Mouse (Mus musculus) embryonic fibroblast, embryonic 13.5 days (primary cell): ENCODE measurements around the gene Ugt1a5. TPM values are rescaled to one million over a fixed set of nuclear protein-coding genes. Genes with fewer than 3 reads are reported as not detected.
"Not testable (repeated sequence)": the region's sequence is repeated elsewhere in the genome, so short reads cannot be mapped to it uniquely, and the experiment has no call there.

Experiments used
- H3K27ac ChIP-seq: 2 replicates; pipeline ENCODE4 v1.5.1; 2012; ENCODE audit warnings: low read length, control low read depth, inconsistent platforms; ENCODE audit not compliant: insufficient read depth
- H3K4me1 ChIP-seq: 2 replicates; pipeline ENCODE4 v1.6.1; 2011; ENCODE audit warnings: low read length; ENCODE audit not compliant: control insufficient read depth, insufficient read depth
- H3K4me3 ChIP-seq: 2 replicates; pipeline ENCODE4 v1.5.1; 2011; ENCODE audit warnings: mild to moderate bottlenecking, control low read depth, low read length; ENCODE audit not compliant: insufficient read depth
- CTCF ChIP-seq: IDR thresholded peaks from 2 replicates; pipeline ENCODE4 v1.5.1; 2011; ENCODE audit warnings: mild to moderate bottlenecking, control low read depth, low read length, moderate library complexity, borderline replicate concordance; ENCODE audit not compliant: insufficient read depth
- POLR2A ChIP-seq: IDR thresholded peaks from 2 replicates; pipeline ENCODE4 v1.6.1; 2011; ENCODE audit warnings: low read depth, mild to moderate bottlenecking, control low read depth, low read length, moderate library complexity
- polyA plus RNA-seq: library from polyadenylated mRNA; stranded (reverse); fragments of >200 nt; gene quantifications from 2 replicates; pipeline ENCODE4 v1.2.4, GENCODE M21; 2011; ENCODE audit warnings: low read depth; ENCODE audit not compliant: missing spikeins, insufficient read length

Ugt1a5 gene
- polyA plus RNA-seq, 1 experiment, result 0.39 TPM

- TF ChIP-seq CTCF (no peak), POLR2A (no peak)
- no peaks in the 10 kb centered on the region for H3K4me1 ChIP-seq
- H3K27ac ChIP-seq, result no peak overlapping the region
- H3K4me3 ChIP-seq, result no peak overlapping the region
These were observed 27.7 kb upstream of the Ugt1a5 start for GRCm38 (mm10) chr1:88138145-88138544.

DNA sequence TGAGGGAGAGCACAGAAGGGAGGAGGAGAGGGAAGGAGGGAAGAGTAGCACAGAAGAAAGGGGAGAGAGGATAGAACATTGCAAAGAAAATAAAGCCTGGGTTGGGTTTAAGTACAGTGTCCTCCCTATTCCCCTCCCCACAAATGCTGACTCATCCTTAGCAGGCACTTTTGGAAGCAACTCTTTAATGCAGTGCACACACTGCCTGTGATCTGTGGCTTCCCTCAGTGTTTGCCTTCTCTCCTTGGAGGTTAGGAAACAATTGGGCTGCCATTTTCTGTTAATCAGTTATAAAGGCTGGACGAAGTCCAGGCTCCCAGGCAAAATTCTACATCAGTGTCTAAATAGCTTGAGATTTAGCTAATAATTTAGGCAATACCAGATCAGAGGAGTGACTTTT is 25.3 kb upstream of the Ugt1a5 start:
- H3K27ac ChIP-seq, H3K4me3 ChIP-seq, H3K4me1 ChIP-seq: not testable (repeated sequence)

DNA sequence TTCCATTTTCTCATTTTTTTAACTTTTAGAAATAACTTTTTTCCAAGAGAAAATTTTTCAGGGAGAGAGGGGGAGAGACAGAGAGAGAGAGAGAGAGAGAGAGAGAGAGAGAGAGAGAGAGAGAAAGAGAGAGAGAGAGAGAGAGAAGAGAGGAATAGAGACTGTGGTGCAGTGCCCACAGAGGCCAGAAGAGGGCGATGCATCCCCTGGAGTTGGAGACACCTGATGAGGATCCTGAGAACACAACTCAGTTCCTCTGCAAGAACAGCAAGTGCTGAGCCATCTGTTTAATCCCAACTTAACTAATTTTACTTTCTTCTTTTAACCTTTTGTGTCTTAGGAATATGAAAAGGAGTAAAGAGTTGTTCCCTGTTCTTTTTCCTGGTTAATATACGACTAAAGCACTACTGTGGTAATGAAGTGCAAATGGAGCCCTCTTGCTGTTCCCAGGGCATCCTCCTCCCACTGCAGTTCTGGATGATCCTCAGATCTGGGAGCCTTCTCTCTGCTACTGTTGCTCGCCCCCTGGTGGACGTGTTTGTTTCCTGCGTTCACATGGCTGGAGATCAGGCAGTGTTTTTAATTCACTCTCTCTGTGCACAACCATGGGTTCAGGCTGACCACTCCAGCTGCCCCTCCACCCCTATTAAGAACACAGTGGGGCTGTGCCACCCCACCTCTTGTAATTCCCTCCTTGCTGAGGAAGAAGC is 21.7 kb upstream of the Ugt1a5 start:
- not testable (repeated sequence) for H3K4me3 ChIP-seq, H3K4me1 ChIP-seq, H3K27ac ChIP-seq
- TF ChIP-seq CTCF, result peak; percentile 40; the same call in 1 of the 2 replicates

GRCm38 (mm10) chr1:88145278-88145677 is 20.5 kb upstream of the Ugt1a5 start:
- H3K4me3 ChIP-seq, H3K27ac ChIP-seq, H3K4me1 ChIP-seq: not testable (repeated sequence)

DNA sequence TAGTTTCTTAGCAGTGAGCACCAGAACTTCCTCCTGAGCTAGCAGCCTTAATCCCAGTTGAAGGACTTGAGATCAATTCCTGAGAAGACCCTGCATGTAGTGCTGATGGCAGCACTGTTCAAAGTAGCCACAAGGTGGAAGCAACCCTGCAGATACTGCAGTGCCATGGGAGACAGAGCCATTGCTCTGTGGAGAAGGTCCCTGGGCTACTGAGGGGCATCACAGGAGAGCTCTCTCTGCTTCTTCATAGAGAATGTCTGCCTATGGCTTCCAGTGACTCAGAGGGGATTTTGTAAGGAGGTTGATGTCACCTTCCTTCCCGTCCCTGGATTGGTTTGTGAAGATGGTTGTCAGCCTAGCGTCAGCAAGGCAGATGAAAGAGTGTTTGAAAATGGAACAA is 15.7 kb upstream of the Ugt1a5 start:
- H3K4me1 ChIP-seq, H3K4me3 ChIP-seq, H3K27ac ChIP-seq: not testable (repeated sequence)
- 0 out of 2 replicates have a peak, but pooled peaks have one; percentile 4 for TF ChIP-seq CTCF

DNA sequence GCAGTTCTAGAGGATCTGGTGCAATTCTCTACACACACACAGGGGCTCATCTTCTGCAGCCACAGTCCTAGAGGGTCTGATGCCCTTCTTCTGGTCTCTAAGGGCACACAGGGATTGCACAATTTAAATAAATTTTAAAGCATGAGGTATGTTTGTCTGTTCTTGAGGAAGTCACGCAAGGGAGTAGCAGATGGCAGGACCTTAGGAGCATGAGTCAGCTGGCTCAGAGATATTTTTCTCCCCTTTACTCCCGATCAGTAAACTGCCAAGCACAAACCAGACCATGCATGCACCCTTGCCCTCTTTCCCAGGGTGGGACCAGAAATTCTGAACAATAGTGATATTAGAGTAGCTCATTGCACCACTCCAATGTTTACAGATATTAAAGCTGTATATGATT is 7.4 kb upstream of the Ugt1a5 start:
- no peak for TF ChIP-seq POLR2A
- Histone ChIP-seq H3K4me3 (no peak overlapping the region), H3K27ac (no peak overlapping the region), H3K4me1 (no peaks in the 10 kb centered on the region)

- not testable (repeated sequence) for H3K4me3 ChIP-seq, H3K27ac ChIP-seq, H3K4me1 ChIP-seq
These were observed 6.4 kb downstream of the Ugt1a5 start for GRCm38 (mm10) chr1:88172190-88172589.

GRCm38 (mm10) chr1:88179657-88180056 is 13.8 kb downstream of the Ugt1a5 start:
- no peak for TF ChIP-seq POLR2A
- no peak for TF ChIP-seq CTCF
- Histone ChIP-seq H3K4me3 (no peak overlapping the region), H3K27ac (no peak overlapping the region)

DNA sequence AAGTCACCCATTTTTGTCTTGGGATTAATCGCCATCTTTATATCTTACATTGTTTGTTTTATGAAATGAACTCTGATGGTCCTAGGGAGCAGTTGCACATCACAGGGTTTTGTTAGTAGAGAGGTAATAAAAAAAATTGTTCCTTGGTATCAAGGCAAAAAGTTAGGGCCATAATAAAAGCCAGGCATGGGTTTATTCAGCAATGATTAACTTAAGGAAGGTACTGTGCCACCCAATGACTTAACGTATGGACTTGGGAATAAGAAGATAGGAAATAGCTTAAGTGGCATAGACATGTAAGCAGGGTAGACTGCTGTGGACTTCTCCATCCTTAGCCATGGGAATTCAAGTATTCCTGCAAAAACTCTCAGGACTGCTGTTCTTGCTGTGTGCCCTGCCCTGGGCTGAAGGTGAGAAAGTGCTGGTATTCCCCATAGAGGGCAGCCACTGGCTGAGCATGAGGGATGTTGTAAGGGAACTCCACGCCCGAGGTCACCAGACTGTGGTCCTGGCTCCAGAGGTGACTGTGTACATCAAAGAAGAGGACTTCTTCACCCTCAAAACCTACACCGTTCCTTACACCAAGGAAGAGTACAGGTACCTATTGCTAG is 20.6 kb downstream of the Ugt1a5 start:
- no peak overlapping the region for H3K27ac ChIP-seq
- no peak overlapping the region for H3K4me3 ChIP-seq
- H3K4me1 ChIP-seq, result no peaks in the 10 kb centered on the region
- TF ChIP-seq POLR2A, result no peak
- no peak for TF ChIP-seq CTCF

More at GRCm38 (mm10) chr1:88179657-88180056, 13.8 kb downstream of the Ugt1a5 start:
- no peaks in the 10 kb centered on the region for H3K4me1 ChIP-seq

DNA sequence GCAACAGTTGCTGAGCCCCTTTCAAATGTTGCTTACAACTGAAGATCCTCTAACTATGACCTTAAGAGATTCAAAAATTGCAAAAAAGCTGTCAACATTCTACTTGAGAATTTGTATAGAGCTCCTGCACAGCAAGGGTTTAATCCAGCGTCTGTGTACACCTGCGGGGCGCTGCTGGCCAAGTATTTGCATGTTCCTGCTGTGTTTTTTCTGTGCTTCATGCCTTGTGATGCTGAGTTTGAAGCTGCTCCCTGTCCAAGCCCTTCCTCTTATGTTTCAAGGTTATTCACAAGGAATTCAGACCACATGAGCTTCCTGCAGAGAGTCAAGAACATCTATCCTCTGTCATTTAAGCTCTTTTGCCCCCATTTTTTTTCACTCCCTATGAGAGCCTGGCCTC is 26.3 kb downstream of the Ugt1a5 start:
- Histone ChIP-seq H3K4me3 (no peak overlapping the region), H3K4me1 (no peaks in the 10 kb centered on the region), H3K27ac (no peak overlapping the region)
- TF ChIP-seq CTCF, result no peak
- no peak for TF ChIP-seq POLR2A

DNA sequence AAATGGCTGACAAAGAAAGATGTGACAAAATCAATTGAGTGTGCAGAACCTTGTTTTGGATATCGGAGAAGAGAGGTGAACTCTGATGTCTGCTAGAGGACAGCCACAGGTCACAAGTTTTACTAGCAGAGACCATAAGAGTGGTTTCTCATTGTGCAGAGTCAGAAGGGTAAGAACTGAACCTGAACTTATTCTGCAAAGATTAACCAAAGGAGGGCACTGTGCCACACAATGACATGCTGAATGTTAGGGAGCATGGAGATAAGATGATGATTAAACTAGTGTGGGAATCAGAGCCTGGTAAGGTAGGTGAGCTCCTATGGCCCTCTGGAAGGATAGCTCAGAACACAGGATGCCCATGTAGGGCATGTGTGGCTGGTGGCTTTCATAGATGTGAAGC is 29.9 kb downstream of the Ugt1a5 start:
- Histone ChIP-seq H3K27ac (no peak overlapping the region), H3K4me3 (no peak overlapping the region), H3K4me1 (no peaks in the 10 kb centered on the region)
- TF ChIP-seq CTCF (no peak), POLR2A (no peak)
